Mouse (Mus musculus): ENCODE measurements at regions not wholly inside any gene's neighbourhood (a gene's known extent, or its start where the extent isn't known, plus 50 kb on each side); places are given as distances from the start of the nearest gene placed in this dataset.

DNA sequence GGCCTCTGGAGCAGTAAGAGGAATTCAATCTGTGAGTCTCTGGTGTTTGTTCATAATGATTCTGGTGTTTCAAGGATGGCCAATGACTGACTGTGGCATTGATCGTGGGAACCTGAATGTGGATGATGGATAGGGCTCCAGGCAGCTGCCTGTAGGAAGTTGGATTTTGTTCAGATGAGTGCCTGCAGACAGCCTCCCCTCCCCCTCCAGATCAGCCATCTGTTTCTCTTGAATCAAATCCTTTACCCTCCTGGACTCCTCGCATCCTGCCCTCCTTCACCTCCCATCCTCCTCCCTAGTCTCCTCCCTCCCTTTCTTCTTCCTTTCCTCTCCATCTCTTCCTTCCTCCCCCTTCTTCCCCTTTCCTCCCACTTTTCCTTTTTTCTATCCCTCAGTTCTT is 307.6 kb upstream of the Plxna2 start:
- Histone ChIP-seq H3K4me3 (ENCODE audit: insufficient read depth, low read length) (no peak overlapping the region), H3K27ac (ENCODE audit: insufficient read depth, low read length) (no peak overlapping the region), H3K4me1 (ENCODE audit: control insufficient read depth, insufficient read depth, low read length) (no peaks in the 10 kb centered on the region)
- TF ChIP-seq POLR2A (IDR thresholded peaks at IDR 0.05; ENCODE audit: extremely low read depth, insufficient read depth, low read length) (no peak), CTCF (IDR thresholded peaks at IDR 0.05; ENCODE audit: extremely low read depth, insufficient read depth, low read length) (no peak)

DNA sequence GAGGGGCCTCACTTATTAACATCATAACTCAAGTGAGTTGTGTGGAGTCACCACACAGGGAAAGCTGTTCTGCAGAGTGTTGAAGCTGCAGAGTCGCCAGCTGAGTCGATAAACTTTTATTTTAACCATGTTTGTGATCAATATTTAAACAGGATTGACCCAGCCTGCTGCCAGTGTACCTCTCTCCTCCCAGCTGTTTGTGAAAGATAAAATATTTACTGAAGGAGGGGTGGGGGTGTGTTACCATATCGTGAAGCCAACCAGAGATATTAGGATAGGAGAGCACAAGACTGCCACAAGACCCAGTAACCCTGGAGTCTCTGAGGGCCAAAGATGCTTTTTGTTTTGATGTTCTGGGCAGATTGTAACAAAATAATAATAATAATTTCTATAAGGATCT is 309.4 kb upstream of the Plxna2 start:
- TF ChIP-seq POLR2A (IDR thresholded peaks at IDR 0.05; ENCODE audit: extremely low read depth, insufficient read depth, low read length) (no peak), CTCF (IDR thresholded peaks at IDR 0.05; ENCODE audit: extremely low read depth, insufficient read depth, low read length) (no peak)

DNA sequence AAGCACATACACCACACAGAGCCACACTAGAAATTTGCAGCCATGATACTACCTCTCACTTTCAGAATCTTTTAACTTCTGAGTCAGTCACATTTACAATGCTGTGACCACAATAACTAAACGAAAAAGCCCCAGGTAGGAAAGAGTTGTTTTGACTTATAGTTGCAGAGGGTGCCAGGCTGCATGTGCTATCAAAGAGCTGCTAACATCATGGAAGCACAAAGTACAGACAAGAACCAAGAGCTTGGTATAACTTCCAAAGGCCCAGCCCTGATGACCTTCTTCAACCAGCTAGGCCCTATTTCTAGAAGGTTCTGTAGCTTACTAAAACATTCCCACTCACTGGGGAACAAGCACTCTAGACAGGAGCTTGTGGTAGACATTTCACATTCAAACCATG is 314.1 kb upstream of the Plxna2 start:
- Histone ChIP-seq H3K4me1 (ENCODE audit: control insufficient read depth, insufficient read depth, low read length) (no peaks in the 10 kb centered on the region), H3K4me3 (ENCODE audit: insufficient read depth, low read length) (no peak overlapping the region), H3K27ac (ENCODE audit: insufficient read depth, low read length) (no peak overlapping the region)
- TF ChIP-seq POLR2A (IDR thresholded peaks at IDR 0.05; ENCODE audit: extremely low read depth, insufficient read depth, low read length) = no peak
- no peak for TF ChIP-seq CTCF (IDR thresholded peaks at IDR 0.05; ENCODE audit: extremely low read depth, insufficient read depth, low read length)

More for the DNA sequence above, 309.4 kb upstream of the Plxna2 start:
- Histone ChIP-seq H3K4me3 (ENCODE audit: insufficient read depth, low read length) (no peak overlapping the region), H3K4me1 (ENCODE audit: control insufficient read depth, insufficient read depth, low read length) (no peaks in the 10 kb centered on the region), H3K27ac (ENCODE audit: insufficient read depth, low read length) (no peak overlapping the region)

- Histone ChIP-seq H3K27ac (ENCODE audit: insufficient read depth, low read length) (no peak overlapping the region), H3K4me1 (ENCODE audit: control insufficient read depth, insufficient read depth, low read length) (no peaks in the 10 kb centered on the region), H3K4me3 (ENCODE audit: insufficient read depth, low read length) (no peak overlapping the region)
- TF ChIP-seq POLR2A (IDR thresholded peaks at IDR 0.05; ENCODE audit: extremely low read depth, insufficient read depth, low read length) (no peak), CTCF (IDR thresholded peaks at IDR 0.05; ENCODE audit: extremely low read depth, insufficient read depth, low read length) (no peak)
Observed at GRCm38 (mm10) chr1:194302775-194303174, 315.2 kb upstream of the Plxna2 start.

GRCm38 (mm10) chr1:194281941-194282340 is 336.1 kb upstream of the Plxna2 start:
- Histone ChIP-seq H3K27ac (ENCODE audit: insufficient read depth, low read length) (no peak overlapping the region), H3K4me1 (ENCODE audit: control insufficient read depth, insufficient read depth, low read length) (no peaks in the 10 kb centered on the region), H3K4me3 (ENCODE audit: insufficient read depth, low read length) (no peak overlapping the region)
- TF ChIP-seq CTCF (IDR thresholded peaks at IDR 0.05; ENCODE audit: extremely low read depth, insufficient read depth, low read length) = no peak
- no peak for TF ChIP-seq POLR2A (IDR thresholded peaks at IDR 0.05; ENCODE audit: extremely low read depth, insufficient read depth, low read length)

- Histone ChIP-seq H3K27ac (ENCODE audit: insufficient read depth, low read length) (no peak overlapping the region), H3K4me3 (ENCODE audit: insufficient read depth, low read length) (no peak overlapping the region), H3K4me1 (ENCODE audit: control insufficient read depth, insufficient read depth, low read length) (no peaks in the 10 kb centered on the region)
- TF ChIP-seq CTCF (IDR thresholded peaks at IDR 0.05; ENCODE audit: extremely low read depth, insufficient read depth, low read length) = no peak
- no peak for TF ChIP-seq POLR2A (IDR thresholded peaks at IDR 0.05; ENCODE audit: extremely low read depth, insufficient read depth, low read length)
Observed at GRCm38 (mm10) chr1:194268028-194268427, 350.0 kb upstream of the Plxna2 start.

DNA sequence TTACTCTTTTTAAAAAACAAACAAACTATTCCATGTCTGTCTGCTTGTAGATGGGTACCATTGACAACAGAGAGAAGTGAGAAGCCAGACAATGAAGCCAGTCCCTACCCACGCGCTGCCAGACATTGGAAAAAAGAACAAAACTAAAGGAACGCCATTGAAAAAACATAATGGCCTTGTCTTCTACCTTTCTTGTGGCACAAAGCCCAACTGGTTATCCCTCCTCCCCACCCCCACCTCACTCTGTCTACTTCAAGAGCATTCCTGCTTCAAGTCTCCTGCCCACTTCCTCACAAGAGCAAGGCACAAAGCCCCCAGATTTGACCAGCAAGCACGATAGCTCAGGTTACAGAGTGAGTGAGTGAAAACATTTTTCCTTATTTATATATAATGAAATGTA is 355.6 kb upstream of the Plxna2 start:
- Histone ChIP-seq H3K4me1 (ENCODE audit: control insufficient read depth, insufficient read depth, low read length) (no peaks in the 10 kb centered on the region; the same call in 1 of the 2 replicates), H3K4me3 (ENCODE audit: insufficient read depth, low read length) (no peak overlapping the region), H3K27ac (ENCODE audit: insufficient read depth, low read length) (no peak overlapping the region)
- TF ChIP-seq POLR2A (IDR thresholded peaks at IDR 0.05; ENCODE audit: extremely low read depth, insufficient read depth, low read length) = no peak
- TF ChIP-seq CTCF (IDR thresholded peaks at IDR 0.05; ENCODE audit: extremely low read depth, insufficient read depth, low read length) = no peak

- H3K4me3 ChIP-seq (ENCODE audit: insufficient read depth, low read length) = no peak overlapping the region
- TF ChIP-seq CTCF (IDR thresholded peaks at IDR 0.05; ENCODE audit: extremely low read depth, insufficient read depth, low read length) = no peak
- TF ChIP-seq POLR2A (IDR thresholded peaks at IDR 0.05; ENCODE audit: extremely low read depth, insufficient read depth, low read length) = no peak
- H3K27ac ChIP-seq (ENCODE audit: insufficient read depth, low read length) = no peak overlapping the region
- H3K4me1 ChIP-seq (ENCODE audit: control insufficient read depth, insufficient read depth, low read length) = no peaks in the 10 kb centered on the region; the same call in 1 of the 2 replicates
Observed at GRCm38 (mm10) chr1:194259957-194260356, 358.1 kb upstream of the Plxna2 start.

DNA sequence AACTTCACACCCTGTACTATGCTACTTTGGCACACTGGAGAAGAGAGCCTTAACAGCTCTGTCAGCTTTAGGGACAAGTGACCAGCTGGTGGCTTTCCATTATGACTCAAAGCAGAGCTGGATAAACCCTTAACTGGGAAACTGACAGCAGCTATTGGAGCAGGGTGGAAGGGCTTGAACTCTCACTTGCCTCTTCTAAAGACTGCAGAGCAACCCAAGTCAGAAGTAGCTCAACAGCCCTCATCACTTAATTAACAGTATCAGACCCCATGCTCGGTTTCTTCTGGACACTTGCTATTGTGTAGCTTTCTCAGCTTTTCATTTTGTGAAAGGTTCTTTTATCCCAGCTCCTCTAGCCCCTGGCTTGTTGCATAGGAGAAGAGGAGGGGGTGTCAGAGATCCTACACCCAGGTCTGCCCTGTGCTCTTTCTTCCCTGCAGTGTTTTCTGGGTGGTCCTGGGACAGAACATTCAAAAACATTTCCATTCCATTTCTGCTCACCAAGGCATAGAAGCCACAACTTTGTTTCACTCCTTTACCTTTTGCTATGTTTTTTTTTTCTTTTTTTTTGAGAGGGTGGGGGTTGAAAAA is 373.1 kb upstream of the Plxna2 start:
- Histone ChIP-seq H3K4me3 (ENCODE audit: insufficient read depth, low read length) (no peak overlapping the region), H3K27ac (ENCODE audit: insufficient read depth, low read length) (no peak overlapping the region), H3K4me1 (ENCODE audit: control insufficient read depth, insufficient read depth, low read length) (no peaks in the 10 kb centered on the region)
- TF ChIP-seq POLR2A (IDR thresholded peaks at IDR 0.05; ENCODE audit: extremely low read depth, insufficient read depth, low read length) (no peak), CTCF (IDR thresholded peaks at IDR 0.05; ENCODE audit: extremely low read depth, insufficient read depth, low read length) (no peak)

DNA sequence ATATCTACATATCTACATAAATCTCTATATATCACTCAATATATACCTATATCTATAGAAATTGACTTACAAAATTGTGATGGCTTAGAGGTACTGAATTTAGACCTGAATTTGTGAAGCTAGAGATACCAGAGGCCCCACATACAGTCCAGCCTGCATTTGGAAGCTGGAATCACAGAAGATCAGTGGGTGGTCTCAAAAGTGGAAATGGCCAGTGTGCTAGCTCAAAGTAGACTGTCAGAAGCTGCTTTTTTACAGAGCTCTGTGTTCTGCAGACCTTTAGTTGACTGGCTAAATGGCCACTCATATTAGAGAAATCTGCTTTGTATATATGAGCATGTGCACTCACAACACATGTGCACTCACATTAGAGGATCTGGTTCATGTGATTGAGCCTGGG is 376.9 kb upstream of the Plxna2 start:
- Histone ChIP-seq H3K4me3 (ENCODE audit: insufficient read depth, low read length) (no peak overlapping the region), H3K4me1 (ENCODE audit: control insufficient read depth, insufficient read depth, low read length) (no peaks in the 10 kb centered on the region)
- no peak for TF ChIP-seq CTCF (IDR thresholded peaks at IDR 0.05; ENCODE audit: extremely low read depth, insufficient read depth, low read length)
- no peak for TF ChIP-seq POLR2A (IDR thresholded peaks at IDR 0.05; ENCODE audit: extremely low read depth, insufficient read depth, low read length)

More for the DNA sequence above, 376.9 kb upstream of the Plxna2 start:
- H3K27ac ChIP-seq (ENCODE audit: insufficient read depth, low read length) = no peak overlapping the region

Data from cortical plate, adult 2 months (tissue).